Comparison of ENCODE assay signal across 20 mouse cellular contexts in genomic region chr5:24401969-24402368, GRCm38 (mm10). TPM values are rescaled to one million over a fixed set of nuclear protein-coding genes. Genes with fewer than 3 reads are reported as not detected.
A peak's percentile ranks its signal among the peaks of the same experiment; 100 is the strongest.
DNase-seq lines count a peak whose midpoint lies in the region; ATAC-seq and TF ChIP-seq lines count a peak whose summit lies in the region.
"Had no signal": no experiment of that assay in that cellular context is flagged by ENCODE, and none has a peak within 500 bp of the region (broad histone marks: within the 10 kb centered on the region; RNA-seq: fewer than 3 reads in every experiment).

No protein-coding gene starts in this region.

- TF ChIP-seq CTCF in midbrain, postnatal 0 days (IDR thresholded peaks at IDR 0.05), result no peak

- H3K4me3 ChIP-seq in forebrain, embryonic 13.5 days, result no peak overlapping the region
- no peak overlapping the region for H3K4me3 ChIP-seq in forebrain, embryonic 11.5 days (ENCODE audit: low read depth, low read length)
- H3K4me3 ChIP-seq in hindbrain, embryonic 15.5 days, result no peak overlapping the region
- H3K4me3 ChIP-seq in hindbrain, embryonic 10.5 days, result no peak overlapping the region
- H3K4me3 ChIP-seq in midbrain, postnatal 0 days (ENCODE audit: low read depth, low read length), result no peak overlapping the region
- no peak overlapping the region for H3K4me3 ChIP-seq in midbrain, embryonic 16.5 days (ENCODE audit: low read depth, low read length)
- no peak overlapping the region for H3K4me3 ChIP-seq in stomach, embryonic 16.5 days (replicated peaks; ENCODE audit: low read length)
- no peak overlapping the region for H3K4me3 ChIP-seq in forebrain, embryonic 16.5 days (replicated peaks; ENCODE audit: low read length)
- H3K4me3 ChIP-seq: embryonic facial prominence, embryonic 10.5 days; erythroblast, embryonic 14.5 days; heart, embryonic 12.5 days had no signal

- no peak for DNase-seq in forebrain, embryonic 11.5 days (ENCODE audit: low spot score)
- no peak for DNase-seq in hindbrain, embryonic 10.5 days (ENCODE audit: low spot score)
- DNase-seq in midbrain, postnatal 0 days (ENCODE audit: low spot score), result peak; percentile 59
- DNase-seq: B cell, adult 2 months; cerebellum, postnatal 36 days; gastrocnemius, postnatal 36 days; kidney, postnatal 10 days; right cerebral cortex, postnatal 4 days had no signal

- H3K9me3 ChIP-seq in forebrain, embryonic 13.5 days (replicated peaks), result no peaks in the 10 kb centered on the region
- no peaks in the 10 kb centered on the region for H3K9me3 ChIP-seq in forebrain, embryonic 11.5 days (ENCODE audit: control insufficient read depth, low read length)
- no peaks in the 10 kb centered on the region for H3K9me3 ChIP-seq in hindbrain, embryonic 15.5 days
- no peaks in the 10 kb centered on the region for H3K9me3 ChIP-seq in hindbrain, embryonic 10.5 days
- no peaks in the 10 kb centered on the region for H3K9me3 ChIP-seq in midbrain, postnatal 0 days (ENCODE audit: low read length)
- no peaks in the 10 kb centered on the region for H3K9me3 ChIP-seq in midbrain, embryonic 16.5 days (replicated peaks; ENCODE audit: control insufficient read depth, low read length, poor library complexity, severe bottlenecking)
- H3K9me3 ChIP-seq in stomach, embryonic 16.5 days (replicated peaks; ENCODE audit: control insufficient read depth, low read length), result no peaks in the 10 kb centered on the region
- H3K9me3 ChIP-seq in forebrain, embryonic 16.5 days (ENCODE audit: control insufficient read depth, low read length), result no peaks in the 10 kb centered on the region
- H3K9me3 ChIP-seq: embryonic facial prominence, embryonic 10.5 days; heart, embryonic 12.5 days; megakaryocyte, embryonic 14.5 days had no signal

- no peaks in the 10 kb centered on the region for H3K4me1 ChIP-seq in forebrain, embryonic 13.5 days
- H3K4me1 ChIP-seq in forebrain, embryonic 11.5 days (replicated peaks; ENCODE audit: control insufficient read depth, insufficient read depth, low read length), result no peaks in the 10 kb centered on the region
- no peaks in the 10 kb centered on the region for H3K4me1 ChIP-seq in hindbrain, embryonic 15.5 days (replicated peaks)
- H3K4me1 ChIP-seq in hindbrain, embryonic 10.5 days (replicated peaks), result peaks cover 8% of the 10 kb centered on the region; the same call in 1 of the 2 replicates
- H3K4me1 ChIP-seq in midbrain, postnatal 0 days (ENCODE audit: insufficient read depth, low read length), result no peaks in the 10 kb centered on the region
- no peaks in the 10 kb centered on the region for H3K4me1 ChIP-seq in midbrain, embryonic 16.5 days (ENCODE audit: control insufficient read depth, insufficient read depth, low read length)
- no peaks in the 10 kb centered on the region for H3K4me1 ChIP-seq in stomach, embryonic 16.5 days (ENCODE audit: control insufficient read depth, insufficient read depth, low read length)
- H3K4me1 ChIP-seq in forebrain, embryonic 16.5 days (replicated peaks; ENCODE audit: control insufficient read depth, insufficient read depth, low read length), result no peaks in the 10 kb centered on the region

- H3K27me3 ChIP-seq in forebrain, embryonic 13.5 days, result no peaks in the 10 kb centered on the region
- no peaks in the 10 kb centered on the region for H3K27me3 ChIP-seq in forebrain, embryonic 11.5 days (ENCODE audit: control insufficient read depth, insufficient read depth, low read length)
- no peaks in the 10 kb centered on the region for H3K27me3 ChIP-seq in hindbrain, embryonic 15.5 days
- no peaks in the 10 kb centered on the region for H3K27me3 ChIP-seq in hindbrain, embryonic 10.5 days (ENCODE audit: insufficient read depth, poor library complexity, severe bottlenecking)
- no peaks in the 10 kb centered on the region for H3K27me3 ChIP-seq in midbrain, postnatal 0 days (ENCODE audit: insufficient read depth, low read length)
- H3K27me3 ChIP-seq in midbrain, embryonic 16.5 days (ENCODE audit: control insufficient read depth, insufficient read depth, low read depth, low read length), result no peaks in the 10 kb centered on the region
- H3K27me3 ChIP-seq in stomach, embryonic 16.5 days (ENCODE audit: control insufficient read depth, insufficient read depth, low read length), result no peaks in the 10 kb centered on the region
- H3K27me3 ChIP-seq in forebrain, embryonic 16.5 days (replicated peaks; ENCODE audit: control insufficient read depth, insufficient read depth, low read length), result no peaks in the 10 kb centered on the region
- H3K27me3 ChIP-seq: heart, embryonic 12.5 days had no signal

- H3K36me3 ChIP-seq in forebrain, embryonic 13.5 days (ENCODE audit: poor library complexity, severe bottlenecking), result peaks cover 50% of the 10 kb centered on the region
- H3K36me3 ChIP-seq in forebrain, embryonic 11.5 days (ENCODE audit: control insufficient read depth, insufficient read depth, low read length), result no peaks in the 10 kb centered on the region; the same call in 1 of the 2 replicates
- H3K36me3 ChIP-seq in hindbrain, embryonic 15.5 days, result no peaks in the 10 kb centered on the region; the same call in 1 of the 2 replicates
- peaks cover 72% of the 10 kb centered on the region for H3K36me3 ChIP-seq in hindbrain, embryonic 10.5 days
- peaks cover 29% of the 10 kb centered on the region for H3K36me3 ChIP-seq in midbrain, postnatal 0 days (ENCODE audit: insufficient read depth, low read length)
- peaks cover 16% of the 10 kb centered on the region for H3K36me3 ChIP-seq in midbrain, embryonic 16.5 days (ENCODE audit: control insufficient read depth, insufficient read depth, low read length)
- H3K36me3 ChIP-seq in stomach, embryonic 16.5 days (ENCODE audit: control insufficient read depth, insufficient read depth, low read length), result no peaks in the 10 kb centered on the region
- peaks cover 4% of the 10 kb centered on the region; the same call in 1 of the 2 replicates for H3K36me3 ChIP-seq in forebrain, embryonic 16.5 days (ENCODE audit: control insufficient read depth, insufficient read depth)

- H3K9ac ChIP-seq in forebrain, embryonic 13.5 days, result no peak overlapping the region
- H3K9ac ChIP-seq in forebrain, embryonic 11.5 days (ENCODE audit: low read length), result no peak overlapping the region
- H3K9ac ChIP-seq in hindbrain, embryonic 15.5 days, result no peak overlapping the region
- H3K9ac ChIP-seq in midbrain, postnatal 0 days (replicated peaks; ENCODE audit: low read length, poor library complexity, severe bottlenecking), result no peak overlapping the region
- no peak overlapping the region for H3K9ac ChIP-seq in midbrain, embryonic 16.5 days (ENCODE audit: low read depth, low read length)
- no peak overlapping the region for H3K9ac ChIP-seq in stomach, embryonic 16.5 days (ENCODE audit: low read length)
- no peak overlapping the region for H3K9ac ChIP-seq in forebrain, embryonic 16.5 days (replicated peaks; ENCODE audit: low read depth, low read length)
- H3K9ac ChIP-seq: heart, embryonic 12.5 days had no signal

- no peak overlapping the region for H3K27ac ChIP-seq in forebrain, embryonic 13.5 days
- H3K27ac ChIP-seq in forebrain, embryonic 11.5 days (ENCODE audit: low read depth, low read length), result no peak overlapping the region
- no peak overlapping the region for H3K27ac ChIP-seq in hindbrain, embryonic 15.5 days (replicated peaks)
- H3K27ac ChIP-seq in hindbrain, embryonic 10.5 days, result no peak overlapping the region
- H3K27ac ChIP-seq in midbrain, postnatal 0 days (ENCODE audit: low read depth, low read length), result no peak overlapping the region
- H3K27ac ChIP-seq in midbrain, embryonic 16.5 days (ENCODE audit: low read length), result no peak overlapping the region
- no peak overlapping the region for H3K27ac ChIP-seq in stomach, embryonic 16.5 days (ENCODE audit: low read length)
- no peak overlapping the region for H3K27ac ChIP-seq in forebrain, embryonic 16.5 days (ENCODE audit: low read length)
- H3K27ac ChIP-seq: embryonic facial prominence, embryonic 10.5 days had no signal

- peak; percentile 31; the same call in 1 of the 2 replicates for ATAC-seq in forebrain, embryonic 13.5 days
- ATAC-seq in forebrain, embryonic 11.5 days (replicated peaks; ENCODE audit: low FRiP score), result no peak
- peak; percentile 53; the same call in 1 of the 2 replicates for ATAC-seq in hindbrain, embryonic 15.5 days (ENCODE audit: low FRiP score, low read depth)
- peak; percentile 8; the same call in 1 of the 2 replicates for ATAC-seq in midbrain, postnatal 0 days (ENCODE audit: low FRiP score)
- no peak for ATAC-seq in midbrain, embryonic 16.5 days
- ATAC-seq in stomach, embryonic 16.5 days (ENCODE audit: insufficient read depth, low FRiP score), result peak; percentile 31; the same call in 1 of the 2 replicates
- no peak for ATAC-seq in forebrain, embryonic 16.5 days
- ATAC-seq: lung, postnatal 0 days had no signal

- H3K4me2 ChIP-seq in forebrain, embryonic 13.5 days, result no peak overlapping the region
- H3K4me2 ChIP-seq in forebrain, embryonic 11.5 days (ENCODE audit: low read depth, low read length, severe bottlenecking), result no peak overlapping the region
- no peak overlapping the region for H3K4me2 ChIP-seq in hindbrain, embryonic 15.5 days
- H3K4me2 ChIP-seq in midbrain, postnatal 0 days (ENCODE audit: low read depth, low read length, poor library complexity, severe bottlenecking), result no peak overlapping the region
- H3K4me2 ChIP-seq in midbrain, embryonic 16.5 days (ENCODE audit: low read length), result no peak overlapping the region
- no peak overlapping the region for H3K4me2 ChIP-seq in stomach, embryonic 16.5 days (ENCODE audit: low read depth, low read length)
- no peak overlapping the region for H3K4me2 ChIP-seq in forebrain, embryonic 16.5 days (ENCODE audit: low read length)
- H3K4me2 ChIP-seq: heart, embryonic 12.5 days; liver, embryonic 11.5 days had no signal

- 73% methylated on average over 9 of the region's 9 CpGs for WGBS in forebrain, embryonic 13.5 days
- WGBS in forebrain, embryonic 11.5 days, result 87% methylated on average over 9 of the region's 9 CpGs
- WGBS in hindbrain, embryonic 15.5 days, result 48% methylated on average over 9 of the region's 9 CpGs
- 82% methylated on average over 9 of the region's 9 CpGs for WGBS in hindbrain, embryonic 10.5 days
- WGBS in midbrain, postnatal 0 days, result 74% methylated on average over 9 of the region's 9 CpGs
- WGBS in midbrain, embryonic 16.5 days, result 71% methylated on average over 9 of the region's 9 CpGs
- 72% methylated on average over 9 of the region's 9 CpGs for WGBS in stomach, embryonic 16.5 days
- 67% methylated on average over 9 of the region's 9 CpGs for WGBS in forebrain, embryonic 16.5 days

RNA-seq across cellular contexts. Expression of gene Abcb8, which starts 8.5 kb away (rescaled TPM):
- 39.0 and 48.1 TPM in 2 replicates for polyA plus RNA-seq in forebrain, embryonic 13.5 days (2015; fragmentation: Nextera tagmentation; extraction: Ambion mirVana)
- 45.5 and 57.8 TPM in 2 replicates for polyA plus RNA-seq in forebrain, embryonic 11.5 days (2014; fragmentation: Nextera tagmentation; extraction: Ambion mirVana)
- 49.7 and 56.5 TPM in 2 replicates for polyA plus RNA-seq in hindbrain, embryonic 15.5 days (2015; fragmentation: Nextera tagmentation; extraction: Ambion mirVana)
- 54.5 and 55.3 TPM in 2 replicates for polyA plus RNA-seq in hindbrain, embryonic 10.5 days (2016; fragmentation: Nextera tagmentation; extraction: Ambion mirVana)
- 65.8 and 71.7 TPM in 2 replicates for total RNA-seq in midbrain, postnatal 0 days (2014; rRNA removed)
- polyA plus RNA-seq in midbrain, postnatal 0 days (2015; fragmentation: Nextera tagmentation; extraction: Ambion mirVana), result 42.4 and 51.6 TPM in 2 replicates
- polyA plus RNA-seq in midbrain, embryonic 16.5 days (2015; fragmentation: Nextera tagmentation; extraction: Ambion mirVana), result 49.2 and 54.9 TPM in 2 replicates
- polyA plus RNA-seq in stomach, embryonic 16.5 days (2015; fragmentation: Nextera tagmentation; extraction: Ambion mirVana), result 48.4 and 61.7 TPM in 2 replicates
- 46.1 and 58.1 TPM in 2 replicates for polyA plus RNA-seq in forebrain, embryonic 16.5 days (2015; fragmentation: Nextera tagmentation; extraction: Ambion mirVana)

RNA-seq across cellular contexts. Expression of gene Atg9b, which starts 10.0 kb away (rescaled TPM):
- polyA plus RNA-seq in forebrain, embryonic 13.5 days (2015; fragmentation: Nextera tagmentation; extraction: Ambion mirVana), result 0.52 and 0.57 TPM in 2 replicates
- polyA plus RNA-seq in forebrain, embryonic 11.5 days (2014; fragmentation: Nextera tagmentation; extraction: Ambion mirVana), result 0.21 and 0.44 TPM in 2 replicates
- polyA plus RNA-seq in hindbrain, embryonic 15.5 days (2015; fragmentation: Nextera tagmentation; extraction: Ambion mirVana), result 2.9 and 3.6 TPM in 2 replicates
- 0.21 and 0.75 TPM in 2 replicates for polyA plus RNA-seq in hindbrain, embryonic 10.5 days (2016; fragmentation: Nextera tagmentation; extraction: Ambion mirVana)
- total RNA-seq in midbrain, postnatal 0 days (2014; rRNA removed), result 6.7 and 7.4 TPM in 2 replicates
- 5.3 and 7.2 TPM in 2 replicates for polyA plus RNA-seq in midbrain, postnatal 0 days (2015; fragmentation: Nextera tagmentation; extraction: Ambion mirVana)
- 3.8 and 4.4 TPM in 2 replicates for polyA plus RNA-seq in midbrain, embryonic 16.5 days (2015; fragmentation: Nextera tagmentation; extraction: Ambion mirVana)
- polyA plus RNA-seq in stomach, embryonic 16.5 days (2015; fragmentation: Nextera tagmentation; extraction: Ambion mirVana), result 4.2 and 5.9 TPM in 2 replicates
- polyA plus RNA-seq in forebrain, embryonic 16.5 days (2015; fragmentation: Nextera tagmentation; extraction: Ambion mirVana), result 1.8 and 1.9 TPM in 2 replicates
- total RNA-seq: gastrocnemius, postnatal 36 days had no signal

RNA-seq across cellular contexts. Expression of gene Asic3, which starts 11.2 kb away (rescaled TPM):
- polyA plus RNA-seq in forebrain, embryonic 13.5 days (2015; fragmentation: Nextera tagmentation; extraction: Ambion mirVana), result 0.24 TPM in 1 of 2 replicates, not detected in the other
- not detected in 2 replicates for polyA plus RNA-seq in forebrain, embryonic 11.5 days (2014; fragmentation: Nextera tagmentation; extraction: Ambion mirVana)
- 0.88 and 1.4 TPM in 2 replicates for polyA plus RNA-seq in hindbrain, embryonic 15.5 days (2015; fragmentation: Nextera tagmentation; extraction: Ambion mirVana)
- 0.20 and 0.54 TPM in 2 replicates for polyA plus RNA-seq in hindbrain, embryonic 10.5 days (2016; fragmentation: Nextera tagmentation; extraction: Ambion mirVana)
- 0.05 TPM in 1 of 2 replicates, not detected in the other for total RNA-seq in midbrain, postnatal 0 days (2014; rRNA removed)
- 0.29 and 0.59 TPM in 2 replicates for polyA plus RNA-seq in midbrain, postnatal 0 days (2015; fragmentation: Nextera tagmentation; extraction: Ambion mirVana)
- 0.24 TPM in 1 of 2 replicates, not detected in the other for polyA plus RNA-seq in midbrain, embryonic 16.5 days (2015; fragmentation: Nextera tagmentation; extraction: Ambion mirVana)
- polyA plus RNA-seq in stomach, embryonic 16.5 days (2015; fragmentation: Nextera tagmentation; extraction: Ambion mirVana), result 0.23 and 0.52 TPM in 2 replicates
- polyA plus RNA-seq in forebrain, embryonic 16.5 days (2015; fragmentation: Nextera tagmentation; extraction: Ambion mirVana), result 0.14 and 0.36 TPM in 2 replicates
- polyA plus RNA-seq: erythroblast, embryonic 14.5 days; intestine, embryonic 14.5 days; liver, embryonic 11.5 days had no signal

RNA-seq across cellular contexts. Expression of gene Cdk5, which starts 21.4 kb away (rescaled TPM):
- polyA plus RNA-seq in forebrain, embryonic 13.5 days (2015; fragmentation: Nextera tagmentation; extraction: Ambion mirVana), result 80.7 and 84.0 TPM in 2 replicates
- 47.5 and 53.9 TPM in 2 replicates for polyA plus RNA-seq in forebrain, embryonic 11.5 days (2014; fragmentation: Nextera tagmentation; extraction: Ambion mirVana)
- polyA plus RNA-seq in hindbrain, embryonic 15.5 days (2015; fragmentation: Nextera tagmentation; extraction: Ambion mirVana), result 115 and 123 TPM in 2 replicates
- 46.4 and 61.4 TPM in 2 replicates for polyA plus RNA-seq in hindbrain, embryonic 10.5 days (2016; fragmentation: Nextera tagmentation; extraction: Ambion mirVana)
- total RNA-seq in midbrain, postnatal 0 days (2014; rRNA removed), result 96.5 and 104 TPM in 2 replicates
- 168 and 182 TPM in 2 replicates for polyA plus RNA-seq in midbrain, postnatal 0 days (2015; fragmentation: Nextera tagmentation; extraction: Ambion mirVana)
- 130 and 149 TPM in 2 replicates for polyA plus RNA-seq in midbrain, embryonic 16.5 days (2015; fragmentation: Nextera tagmentation; extraction: Ambion mirVana)
- 44.9 TPM in 2 replicates for polyA plus RNA-seq in stomach, embryonic 16.5 days (2015; fragmentation: Nextera tagmentation; extraction: Ambion mirVana)
- 106 and 127 TPM in 2 replicates for polyA plus RNA-seq in forebrain, embryonic 16.5 days (2015; fragmentation: Nextera tagmentation; extraction: Ambion mirVana)

RNA-seq across cellular contexts. Expression of gene Slc4a2, which starts 21.7 kb away (rescaled TPM):
- polyA plus RNA-seq in forebrain, embryonic 13.5 days (2015; fragmentation: Nextera tagmentation; extraction: Ambion mirVana), result 19.5 and 23.3 TPM in 2 replicates
- polyA plus RNA-seq in forebrain, embryonic 11.5 days (2014; fragmentation: Nextera tagmentation; extraction: Ambion mirVana), result 28.4 and 28.7 TPM in 2 replicates
- 25.1 and 26.8 TPM in 2 replicates for polyA plus RNA-seq in hindbrain, embryonic 15.5 days (2015; fragmentation: Nextera tagmentation; extraction: Ambion mirVana)
- 33.5 and 39.7 TPM in 2 replicates for polyA plus RNA-seq in hindbrain, embryonic 10.5 days (2016; fragmentation: Nextera tagmentation; extraction: Ambion mirVana)
- total RNA-seq in midbrain, postnatal 0 days (2014; rRNA removed), result 35.7 and 42.1 TPM in 2 replicates
- 11.5 and 11.8 TPM in 2 replicates for polyA plus RNA-seq in midbrain, postnatal 0 days (2015; fragmentation: Nextera tagmentation; extraction: Ambion mirVana)
- polyA plus RNA-seq in midbrain, embryonic 16.5 days (2015; fragmentation: Nextera tagmentation; extraction: Ambion mirVana), result 22.2 and 23.7 TPM in 2 replicates
- polyA plus RNA-seq in stomach, embryonic 16.5 days (2015; fragmentation: Nextera tagmentation; extraction: Ambion mirVana), result 46.5 and 51.8 TPM in 2 replicates
- polyA plus RNA-seq in forebrain, embryonic 16.5 days (2015; fragmentation: Nextera tagmentation; extraction: Ambion mirVana), result 19.1 and 23.9 TPM in 2 replicates

Comparison
In these comparisons a context has a peak if more than half of its experiments do, and no peak if none do; other contexts are left out.
1. ATAC-seq: peak in forebrain, embryonic 13.5 days (single experiment), hindbrain, embryonic 15.5 days (single experiment), midbrain, postnatal 0 days (single experiment) and stomach, embryonic 16.5 days (single experiment); none in forebrain, embryonic 11.5 days (single experiment), midbrain, embryonic 16.5 days (single experiment) and forebrain, embryonic 16.5 days (single experiment).